Mouse (Mus musculus): Measurements from ENCODE around the gene Fam20a.

GRCm38 (mm10) chr11:109717966-109718895 lies 3.8 kb downstream of the Fam20a start:
- TF ChIP-seq MAX (IDR thresholded peaks at IDR 0.05) (no peak), CTCF (IDR thresholded peaks at IDR 0.05; ENCODE audit: control insufficient read depth, insufficient read depth, insufficient read length) (no peak)

All from C2C12 (cell line).